Mouse (Mus musculus) liver, adult 2 months (tissue): ENCODE results near the gene Fbrs.

Source experiments
- CTCF ChIP-seq: fragments of 200-500 bp; IDR thresholded peaks from 2 replicates; pipeline ENCODE4 v1.5.1; 2011; ENCODE audit warnings: low read depth, low read length, control low read depth
- POLR2A ChIP-seq: fragments of 200-500 bp; IDR thresholded peaks from 2 replicates; pipeline ENCODE4 v1.6.1; 2011; ENCODE audit warnings: low read length, control low read depth; ENCODE audit not compliant: insufficient read depth; ENCODE audit errors: extremely low read depth

DNA sequence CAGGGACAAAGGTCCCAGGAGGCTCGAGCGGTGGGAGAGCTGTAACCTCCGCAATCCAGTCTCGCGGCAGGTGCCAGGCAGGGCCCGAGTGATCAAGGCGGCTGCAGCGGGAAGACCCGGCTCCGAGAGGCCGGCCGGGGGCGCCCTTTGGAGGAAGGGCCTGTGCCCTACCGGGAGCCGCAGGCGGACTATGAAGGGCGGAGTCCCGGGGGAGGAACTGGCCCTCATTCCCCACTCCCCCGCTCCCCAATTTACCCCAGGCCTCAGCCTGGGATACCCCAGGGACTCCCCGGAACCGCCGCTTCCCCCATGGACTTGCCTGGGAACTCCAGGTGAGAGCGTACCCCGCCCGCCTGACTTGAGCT is 7.4 kb upstream of the Fbrs start:
- TF ChIP-seq CTCF (no peak), POLR2A (no peak)
